9 mouse cellular contexts compared by ENCODE assay signal in the genomic region with DNA sequence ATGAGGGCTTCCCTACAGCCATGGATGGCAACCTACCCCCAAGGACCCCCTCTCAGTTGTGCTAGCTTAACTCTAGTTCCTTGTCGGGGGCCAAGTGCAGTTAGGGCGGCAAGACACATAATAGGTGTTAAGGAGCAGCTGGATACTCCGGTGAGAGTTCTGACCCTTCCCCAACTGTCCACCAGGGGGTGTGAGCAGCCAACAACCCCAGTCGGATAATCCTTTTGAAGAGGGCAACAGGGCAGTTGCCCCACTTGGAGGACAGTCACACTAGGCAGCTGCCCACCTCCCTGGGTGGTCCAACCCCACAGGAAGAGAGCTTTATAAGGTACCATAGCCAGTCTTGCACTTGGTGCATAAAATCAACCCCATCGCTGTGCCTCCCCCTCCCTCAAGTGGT. TPM values are rescaled to one million over a fixed set of nuclear protein-coding genes. Genes with fewer than 3 reads are reported as not detected.
DNase-seq lines count a peak whose midpoint lies in the region; ATAC-seq and TF ChIP-seq lines count a peak whose summit lies in the region.
"Had no signal": no experiment of that assay in that cellular context is flagged by ENCODE, and none has a peak within 500 bp of the region (broad histone marks: within the 10 kb centered on the region; RNA-seq: fewer than 3 reads in every experiment).

No protein-coding gene starts in this region.

- ATAC-seq in midbrain, postnatal 0 days (ENCODE audit: low FRiP score) = no peak
- no peak for ATAC-seq in midbrain, embryonic 16.5 days
- ATAC-seq in erythroblast, adult 5-6 weeks (replicated peaks; ENCODE audit: low FRiP score, poor library complexity, severe bottlenecking) = peak; percentile 74; the same call in 1 of the 2 replicates

- peak; percentile 21; the same call in 1 of the 2 replicates for TF ChIP-seq CTCF in cerebellum, adult 2 months (IDR thresholded peaks at IDR 0.05; ENCODE audit: borderline replicate concordance, insufficient read depth, low read depth, low read length)
- TF ChIP-seq CTCF in midbrain, postnatal 0 days (IDR thresholded peaks at IDR 0.05) = peak; percentile 56

- WGBS in cerebellum, adult 2 months = 44% methylated on average over 5 of the region's 5 CpGs
- 56% methylated on average over 5 of the region's 5 CpGs for WGBS in midbrain, postnatal 0 days
- 48% methylated on average over 5 of the region's 5 CpGs for WGBS in midbrain, embryonic 16.5 days

- no peak overlapping the region for H3K4me2 ChIP-seq in midbrain, postnatal 0 days (ENCODE audit: low read depth, low read length, poor library complexity, severe bottlenecking)
- no peak overlapping the region for H3K4me2 ChIP-seq in midbrain, embryonic 16.5 days (ENCODE audit: low read length)
- H3K4me2 ChIP-seq: neural tube, embryonic 12.5 days had no signal

- no peak for DNase-seq in cerebellum, adult 2 months
- no peak for DNase-seq in cerebellum, adult 9-10 months
- no peak for DNase-seq in midbrain, postnatal 0 days (ENCODE audit: low spot score)
- DNase-seq in naive thymus-derived CD4-positive, alpha-beta T cell, adult 2 months (ENCODE audit: low read depth) = peak; percentile 7
- DNase-seq in layer of hippocampus, adult 8-10 months (ENCODE audit: low spot score in 2 of 2) = no peak
- DNase-seq in layer of hippocampus, adult 9-10 months (ENCODE audit: low spot score) = no peak

- no peaks in the 10 kb centered on the region for H3K9me3 ChIP-seq in midbrain, postnatal 0 days (ENCODE audit: low read length)
- H3K9me3 ChIP-seq in midbrain, embryonic 16.5 days (replicated peaks; ENCODE audit: control insufficient read depth, low read length, poor library complexity, severe bottlenecking) = no peaks in the 10 kb centered on the region
- H3K9me3 ChIP-seq: neural tube, embryonic 12.5 days had no signal

- no peaks in the 10 kb centered on the region for H3K27me3 ChIP-seq in cerebellum, adult 2 months (ENCODE audit: control insufficient read depth, insufficient read depth, low read length)
- H3K27me3 ChIP-seq in midbrain, postnatal 0 days (ENCODE audit: insufficient read depth, low read length) = no peaks in the 10 kb centered on the region
- H3K27me3 ChIP-seq in midbrain, embryonic 16.5 days (ENCODE audit: control insufficient read depth, insufficient read depth, low read depth, low read length) = no peaks in the 10 kb centered on the region
- H3K27me3 ChIP-seq: neural tube, embryonic 12.5 days had no signal

- peaks cover 3% of the 10 kb centered on the region for H3K4me1 ChIP-seq in cerebellum, adult 2 months (ENCODE audit: control insufficient read depth, insufficient read depth, low read length)
- no peaks in the 10 kb centered on the region for H3K4me1 ChIP-seq in midbrain, postnatal 0 days (ENCODE audit: insufficient read depth, low read length)
- no peaks in the 10 kb centered on the region for H3K4me1 ChIP-seq in midbrain, embryonic 16.5 days (ENCODE audit: control insufficient read depth, insufficient read depth, low read length)
- H3K4me1 ChIP-seq: neural tube, embryonic 12.5 days had no signal

- no peak overlapping the region for H3K9ac ChIP-seq in midbrain, postnatal 0 days (replicated peaks; ENCODE audit: low read length, poor library complexity, severe bottlenecking)
- H3K9ac ChIP-seq in midbrain, embryonic 16.5 days (ENCODE audit: low read depth, low read length) = no peak overlapping the region
- H3K9ac ChIP-seq: neural tube, embryonic 12.5 days had no signal

- no peak overlapping the region for H3K27ac ChIP-seq in cerebellum, adult 2 months (ENCODE audit: insufficient read depth, low read length)
- no peak overlapping the region for H3K27ac ChIP-seq in midbrain, postnatal 0 days (ENCODE audit: low read depth, low read length)
- H3K27ac ChIP-seq in midbrain, embryonic 16.5 days (ENCODE audit: low read length) = no peak overlapping the region
- H3K27ac ChIP-seq: neural tube, embryonic 12.5 days had no signal

- TF ChIP-seq POLR2A in cerebellum, adult 2 months (IDR thresholded peaks at IDR 0.05; ENCODE audit: borderline replicate concordance, insufficient read depth, low read length) = no peak

- no peak overlapping the region for H3K4me3 ChIP-seq in cerebellum, adult 2 months (replicated peaks; ENCODE audit: insufficient read depth, low read depth, low read length)
- H3K4me3 ChIP-seq in midbrain, postnatal 0 days (ENCODE audit: low read depth, low read length) = no peak overlapping the region
- no peak overlapping the region for H3K4me3 ChIP-seq in midbrain, embryonic 16.5 days (ENCODE audit: low read depth, low read length)
- H3K4me3 ChIP-seq: neural tube, embryonic 12.5 days had no signal

- no peaks in the 10 kb centered on the region for H3K36me3 ChIP-seq in midbrain, postnatal 0 days (ENCODE audit: insufficient read depth, low read length)
- no peaks in the 10 kb centered on the region for H3K36me3 ChIP-seq in midbrain, embryonic 16.5 days (ENCODE audit: control insufficient read depth, insufficient read depth, low read length)
- H3K36me3 ChIP-seq: neural tube, embryonic 12.5 days had no signal

RNA-seq across cellular contexts. Expression of a gene that starts 46.2 kb away (rescaled TPM):
- 0.67 and 0.74 TPM in 2 replicates for polyA plus RNA-seq in cerebellum, adult 2 months (2012; rRNA removed)
- 0.14 and 0.33 TPM in 2 replicates for total RNA-seq in midbrain, postnatal 0 days (2014; rRNA removed)
- 0.19 and 0.27 TPM in 2 replicates for polyA plus RNA-seq in midbrain, postnatal 0 days (2015; fragmentation: Nextera tagmentation; extraction: Ambion mirVana)
- 0.11 and 0.23 TPM in 2 replicates for polyA plus RNA-seq in midbrain, embryonic 16.5 days (2015; fragmentation: Nextera tagmentation; extraction: Ambion mirVana)
- total RNA-seq in erythroblast, adult 5-6 weeks (2015; ENCODE audit: low replicate concordance) = not detected in 2 replicates
- total RNA-seq in erythroblast, adult 5-6 weeks (2017; ENCODE audit: low replicate concordance) = not detected in 2 replicates
- 1 to 10 TPM in 1 of 4 experiments, under 1 TPM in 3; 0.29 to 1.3 (median 0.48) TPM for total RNA-seq in layer of hippocampus, adult 8-10 months (2022)
- polyA plus RNA-seq: neural tube, embryonic 12.5 days had no signal
